Mouse (Mus musculus): ENCODE data around the gene Gm13278. TPM values are rescaled to one million over a fixed set of nuclear protein-coding genes. Genes with fewer than 3 reads are reported as not detected.
A peak's percentile ranks its signal among the peaks of the same experiment; 100 is the strongest.
"Not testable (repeated sequence)": the region's sequence is repeated elsewhere in the genome, so short reads cannot be mapped to it uniquely, and the experiment has no call there.

Gm13278 gene
- total RNA-seq (2021), result not detected in 2 replicates
- long read RNA-seq, result 0 reads

DNA sequence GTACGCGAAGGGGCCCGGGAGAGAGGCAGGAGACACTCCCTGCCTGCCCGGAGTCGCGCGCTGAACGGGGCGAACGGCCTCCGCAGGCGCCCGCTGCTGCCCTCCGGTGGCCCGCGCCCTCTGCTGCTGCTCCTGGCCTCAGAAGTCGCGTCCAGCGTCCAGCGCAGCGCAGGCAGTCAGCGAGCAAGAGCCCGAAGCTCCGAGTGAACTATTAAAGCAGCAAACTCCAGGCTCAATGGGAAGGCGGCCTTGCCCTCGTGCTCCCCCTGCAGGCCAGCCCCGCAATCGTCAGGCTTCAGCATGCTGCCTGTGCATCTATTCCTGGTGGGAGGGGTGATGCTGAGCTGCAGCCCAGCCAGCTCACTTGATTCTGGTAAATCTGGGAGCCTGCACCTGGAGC is at the start of gene Gm13278:
Gm13278 (plus strand) TSS at position 301 of the 400 bp plus-strand sequence.
- DNase-seq, result not testable (repeated sequence)

DNA sequence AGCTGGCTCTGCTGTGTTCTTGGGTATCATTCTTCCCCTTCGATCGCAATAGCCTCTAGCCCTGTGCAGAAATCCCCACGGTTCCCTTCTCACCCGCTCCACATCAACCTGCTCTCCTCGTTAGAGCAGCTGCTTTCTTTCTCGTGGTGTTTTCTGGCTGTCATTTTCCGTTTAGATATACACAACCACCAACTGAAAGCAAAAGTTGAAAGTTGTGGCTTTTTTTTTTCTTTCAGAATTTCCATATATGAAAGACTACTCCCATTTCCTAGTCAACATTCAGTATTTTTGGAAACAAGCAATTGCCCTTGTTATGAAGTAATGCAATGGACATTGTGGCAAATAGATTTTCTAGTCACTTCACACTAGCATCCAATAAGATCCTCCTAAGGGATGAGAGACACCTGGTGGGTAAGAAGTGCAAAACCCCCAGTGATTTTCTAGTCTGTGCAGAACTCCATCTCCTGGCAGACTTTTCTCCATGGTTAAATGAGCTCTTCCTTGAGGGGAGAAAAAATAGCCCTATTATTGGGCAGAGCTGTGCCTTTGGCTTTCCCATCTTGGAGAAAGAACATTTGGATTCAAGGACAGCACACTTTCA is 48.5 kb upstream of the Gm13278 start:
- DNase-seq, result no peak

DNA sequence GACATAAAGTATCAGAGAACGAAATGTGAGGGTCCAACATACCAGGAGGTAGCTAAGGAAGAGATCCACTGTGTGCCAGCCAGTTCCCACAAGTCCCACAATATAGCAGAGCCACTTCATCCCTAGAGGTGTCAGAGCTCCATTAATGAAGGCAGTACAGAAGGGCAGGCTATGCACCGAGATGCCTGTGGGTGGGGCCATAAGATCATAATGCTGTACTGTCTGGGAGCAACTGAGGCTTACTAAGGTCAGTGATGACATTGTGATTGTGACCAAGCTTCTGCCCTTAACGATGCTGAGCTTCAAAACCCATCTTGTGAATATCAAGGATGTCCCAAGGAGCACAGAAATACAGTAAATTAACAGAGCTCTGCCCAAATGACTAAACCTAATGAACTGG is 47.1 kb upstream of the Gm13278 start:
- no peak for DNase-seq

DNA sequence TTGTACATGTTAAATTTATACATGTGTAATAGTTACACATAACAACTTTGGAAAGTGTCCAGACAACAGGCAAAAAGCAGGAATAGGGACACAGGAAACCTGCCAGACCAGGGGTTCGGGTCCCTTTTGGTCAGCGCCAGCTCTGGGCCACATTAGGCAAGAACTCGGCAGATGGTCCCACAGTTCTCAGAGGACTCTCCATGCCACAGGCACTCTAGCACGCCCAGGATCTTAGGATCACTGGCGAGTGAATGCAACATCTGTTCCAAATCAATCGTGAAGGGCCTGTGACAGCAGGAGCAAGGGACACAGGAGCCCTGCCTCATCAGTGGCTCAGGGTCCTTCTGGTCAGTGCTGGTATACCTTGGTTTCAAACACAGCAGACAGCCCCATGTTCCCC is 41.4 kb upstream of the Gm13278 start:
- no peak for DNase-seq

DNA sequence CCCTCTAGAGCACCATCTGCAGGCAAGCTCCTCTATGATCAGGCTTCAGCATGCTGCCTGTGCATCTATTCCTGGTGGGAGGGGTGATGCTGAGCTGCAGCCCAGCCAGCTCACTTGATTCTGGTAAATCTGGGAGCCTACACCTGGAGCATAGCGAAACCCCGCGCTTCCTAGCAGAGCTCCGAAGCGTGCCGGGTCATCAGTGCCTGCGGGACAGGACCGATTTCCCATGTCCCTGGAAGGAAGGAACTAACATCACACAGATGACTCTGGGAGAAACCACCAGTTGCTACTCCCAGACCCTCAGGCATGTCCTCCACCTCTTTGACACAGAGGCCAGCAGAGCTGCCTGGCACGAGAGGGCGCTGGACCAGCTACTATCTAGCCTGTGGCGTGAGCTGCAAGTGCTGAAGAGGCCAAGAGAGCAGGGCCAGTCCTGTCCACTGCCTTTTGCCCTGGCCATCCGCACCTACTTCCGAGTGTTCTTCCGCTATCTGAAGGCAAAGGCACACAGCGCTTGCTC is 36.5 kb upstream of the Gm13278 start, which contains the start of gene Gm13271:
Gm13271 (plus strand) TSS at position 51 of the 523 bp plus-strand sequence.
- DNase-seq, result peak; percentile 27

DNA sequence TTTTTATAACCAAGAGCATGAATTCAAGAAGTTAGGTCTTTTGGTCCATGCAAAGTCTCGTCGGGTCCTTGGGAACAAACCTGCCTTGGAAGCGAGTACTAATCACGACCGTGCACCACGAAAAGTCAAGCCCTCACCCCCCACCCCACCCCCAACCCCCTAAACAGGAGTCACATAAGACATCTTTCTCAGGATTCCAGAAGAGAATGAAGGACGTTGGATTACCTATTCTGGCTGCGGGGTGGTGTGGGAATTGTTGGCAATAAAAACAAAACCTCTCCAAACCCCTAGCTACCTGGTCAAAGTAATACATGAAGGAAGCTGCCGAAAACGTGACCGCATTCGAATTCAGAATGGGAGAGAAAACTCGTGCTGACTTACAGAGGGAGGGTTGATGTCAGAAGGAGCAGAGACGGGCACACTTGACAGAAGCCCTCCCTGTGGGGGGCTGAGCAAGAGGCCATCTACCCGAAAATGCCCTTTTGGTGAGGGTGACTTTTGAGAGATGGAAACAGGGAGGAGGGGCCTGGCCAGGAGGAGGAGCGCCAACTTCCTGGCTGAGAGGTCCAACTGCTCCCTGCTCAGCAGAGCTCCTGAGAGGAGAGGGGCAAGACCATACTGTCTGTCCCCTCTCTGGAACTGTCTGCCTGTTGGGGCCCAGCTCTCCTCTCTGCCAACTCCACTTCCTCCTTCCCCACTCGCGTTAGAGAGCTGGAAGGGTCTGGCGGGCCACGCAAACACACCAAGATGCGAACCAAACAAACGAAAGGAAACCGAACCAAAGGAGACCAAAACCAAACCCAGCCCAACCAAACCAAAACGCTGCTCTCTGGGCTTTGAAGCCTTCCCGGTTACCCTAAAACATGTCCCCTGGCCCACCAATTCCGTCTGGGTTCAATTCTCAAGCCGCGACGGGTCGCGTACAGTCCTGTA is 34.5 kb upstream of the Gm13278 start:
- DNase-seq, result not testable (repeated sequence)

DNA sequence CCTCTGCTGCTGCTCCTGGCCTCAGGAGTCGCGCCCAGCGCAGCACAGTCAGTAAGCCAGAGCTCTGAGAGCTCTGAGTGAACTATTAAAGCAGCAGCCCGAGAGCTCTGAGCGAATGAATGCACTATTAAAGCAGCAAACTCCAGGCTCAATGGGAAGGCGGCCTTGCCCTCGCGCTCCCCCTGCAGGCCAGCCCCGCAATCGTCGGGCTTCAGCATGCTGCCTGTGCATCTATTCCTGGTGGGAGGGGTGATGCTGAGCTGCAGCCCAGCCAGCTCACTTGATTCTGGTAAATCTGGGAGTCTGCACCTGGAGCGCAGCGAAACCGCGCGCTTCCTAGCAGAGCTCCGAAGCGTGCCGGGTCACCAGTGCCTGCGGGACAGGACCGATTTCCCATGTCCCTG is 33.7 kb upstream of the Gm13278 start:
- DNase-seq, result peak; percentile 77

DNA sequence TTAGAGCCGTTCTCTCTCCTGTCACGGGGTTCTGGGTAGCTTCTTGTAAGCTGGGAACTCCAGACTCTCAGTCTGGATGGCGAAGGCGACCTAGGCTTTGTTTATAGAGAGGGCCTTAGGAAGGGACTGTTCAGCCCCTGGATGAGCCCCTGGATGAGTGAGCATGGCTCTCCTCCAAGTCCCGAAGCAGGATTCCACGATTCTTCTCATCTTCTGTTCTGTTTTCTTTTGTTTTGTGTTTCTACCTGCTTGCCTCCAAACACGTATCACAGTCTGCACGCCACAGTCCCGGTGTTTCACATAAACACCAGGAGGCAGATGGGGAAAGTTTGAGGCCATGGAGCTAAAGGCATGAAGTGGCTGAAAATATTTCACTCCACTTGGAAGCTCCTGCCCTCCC is 32.6 kb upstream of the Gm13278 start:
- DNase-seq, result not testable (repeated sequence)

DNA sequence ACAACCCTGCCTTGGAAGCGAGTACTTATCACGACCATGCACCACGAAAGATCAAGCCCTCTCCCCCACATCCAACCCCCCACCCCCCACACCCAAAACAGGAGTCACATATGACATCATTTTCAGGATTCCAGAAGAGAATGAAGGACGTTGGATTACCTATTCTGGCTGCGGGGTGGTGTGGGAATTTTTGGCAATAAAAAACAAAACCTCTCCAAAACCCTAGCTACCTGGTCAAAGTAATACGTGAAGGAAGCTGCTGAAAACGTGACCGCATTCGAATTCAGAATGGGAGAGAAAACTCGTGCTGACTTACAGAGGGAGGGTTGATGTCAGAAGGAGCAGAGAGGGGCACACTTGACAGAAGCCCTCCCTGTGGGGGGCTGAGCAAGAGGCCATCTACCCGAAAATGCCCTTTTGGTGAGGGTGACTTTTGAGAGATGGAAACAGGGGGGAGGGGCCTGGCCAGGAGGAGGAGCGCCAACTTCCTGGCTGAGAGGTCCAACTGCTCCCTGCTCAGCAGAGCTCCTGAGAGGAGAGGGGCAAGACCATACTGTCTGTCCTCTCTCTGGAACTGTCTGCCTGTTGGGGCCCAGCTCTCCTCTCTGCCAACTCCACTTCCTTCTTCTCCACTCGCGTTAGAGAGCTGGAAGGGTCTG is 31.6 kb upstream of the Gm13278 start, which contains the start of gene Gm13283:
Gm13283 (plus strand) TSS at position 510 of the 659 bp plus-strand sequence.
- not testable (repeated sequence) for DNase-seq

DNA sequence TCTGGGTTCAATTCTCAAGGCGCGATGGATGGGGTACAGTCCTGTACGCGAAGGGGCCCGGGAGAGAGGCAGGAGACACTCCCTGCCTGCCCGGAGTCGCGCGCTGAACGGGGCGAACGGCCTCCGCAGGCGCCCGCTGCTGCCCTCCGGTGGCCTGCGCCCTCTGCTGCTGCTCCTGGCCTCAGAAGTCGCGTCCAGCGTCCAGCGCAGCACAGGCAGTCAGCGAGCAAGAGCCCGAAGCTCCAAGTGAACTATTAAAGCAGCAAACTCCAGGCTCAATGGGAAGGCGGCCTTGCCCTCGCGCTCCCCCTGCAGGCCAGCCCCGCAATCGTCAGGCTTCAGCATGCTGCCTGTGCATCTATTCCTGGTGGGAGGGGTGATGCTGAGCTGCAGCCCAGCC is 30.9 kb upstream of the Gm13278 start:
- DNase-seq, result peak; percentile 75

DNA sequence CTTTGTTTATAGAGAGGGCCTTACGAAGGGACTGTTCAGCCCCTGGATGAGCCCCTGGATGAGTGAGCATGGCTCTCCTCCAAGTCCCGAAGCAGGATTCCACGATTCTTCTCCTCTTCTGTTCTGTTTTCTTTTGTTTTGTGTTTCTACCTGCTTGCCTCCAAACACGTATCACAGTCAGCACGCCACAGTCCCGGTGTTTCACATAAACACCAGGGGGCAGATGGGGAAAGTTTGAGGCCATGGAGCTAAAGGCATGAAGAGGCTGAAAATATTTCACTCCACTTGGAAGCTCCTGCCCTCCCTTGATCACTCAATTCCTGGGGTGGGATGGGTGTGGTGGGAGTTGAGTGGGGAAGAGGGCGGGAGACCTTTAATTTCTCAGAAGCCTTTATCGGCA is 29.6 kb upstream of the Gm13278 start:
- peak; percentile 31 for DNase-seq

DNA sequence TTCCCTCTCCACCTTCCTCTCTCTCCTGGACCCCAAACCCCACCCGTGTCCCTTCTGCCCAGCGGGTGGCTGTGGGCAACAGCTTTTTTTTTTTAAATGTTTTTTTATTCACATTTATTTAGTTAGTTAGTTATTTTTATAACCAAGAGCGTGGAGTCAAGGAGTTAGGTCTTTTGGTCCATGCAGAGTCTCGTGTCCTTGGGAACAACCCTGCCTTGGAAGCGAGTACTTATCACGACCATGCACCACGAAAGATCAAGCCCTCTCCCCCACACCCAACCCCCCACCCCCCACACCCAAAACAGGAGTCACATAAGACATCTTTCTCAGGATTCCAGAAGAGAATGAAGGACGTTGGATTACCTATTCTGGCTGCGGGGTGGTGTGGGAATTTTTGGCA is 29.0 kb upstream of the Gm13278 start:
- DNase-seq, result not testable (repeated sequence)

DNA sequence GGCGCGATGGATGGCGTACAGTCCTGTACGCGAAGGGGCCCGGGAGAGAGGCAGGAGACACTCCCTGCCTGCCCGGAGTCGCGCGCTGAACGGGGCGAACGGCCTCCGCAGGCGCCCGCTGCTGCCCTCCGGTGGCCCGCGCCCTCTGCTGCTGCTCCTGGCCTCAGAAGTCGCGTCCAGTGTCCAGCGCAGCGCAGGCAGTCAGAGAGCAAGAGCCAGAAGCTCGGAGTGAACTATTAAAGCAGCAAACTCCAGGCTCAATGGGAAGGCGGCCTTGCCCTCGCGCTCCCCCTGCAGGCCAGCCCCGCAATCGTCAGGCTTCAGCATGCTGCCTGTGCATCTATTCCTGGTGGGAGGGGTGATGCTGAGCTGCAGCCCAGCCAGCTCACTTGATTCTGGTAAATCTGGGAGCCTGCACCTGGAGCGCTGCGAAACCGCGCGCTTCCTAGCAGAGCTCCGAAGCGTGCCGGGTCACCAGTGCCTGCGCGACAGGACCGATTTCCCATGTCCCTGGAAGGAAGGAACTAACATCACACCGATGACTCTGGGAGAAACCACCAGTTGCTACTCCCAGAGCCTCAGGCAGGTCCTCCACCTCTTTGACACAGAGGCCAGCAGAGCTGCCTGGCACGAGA is 27.8 kb upstream of the Gm13278 start:
- DNase-seq, result peak; percentile 50

DNA sequence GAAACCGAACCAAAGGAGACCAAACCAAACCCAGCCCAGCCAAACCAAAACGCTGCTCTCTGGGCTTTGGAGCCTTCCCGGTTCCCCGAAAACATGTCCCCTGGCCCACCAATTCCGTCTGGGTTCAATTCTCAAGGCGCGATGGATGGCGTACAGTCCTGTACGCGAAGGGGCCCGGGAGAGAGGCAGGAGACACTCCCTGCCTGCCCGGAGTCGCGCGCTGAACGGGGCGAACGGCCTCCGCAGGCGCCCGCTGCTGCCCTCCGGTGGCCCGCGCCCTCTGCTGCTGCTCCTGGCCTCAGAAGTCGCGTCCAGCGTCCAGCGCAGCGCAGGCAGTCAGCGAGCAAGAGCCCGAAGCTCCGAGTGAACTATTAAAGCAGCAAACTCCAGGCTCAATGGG is 17.8 kb upstream of the Gm13278 start, which contains the start of gene Gm13290:
Gm13290 (plus strand) TSS at position 301 of the 400 bp plus-strand sequence.
- not testable (repeated sequence) for DNase-seq

DNA sequence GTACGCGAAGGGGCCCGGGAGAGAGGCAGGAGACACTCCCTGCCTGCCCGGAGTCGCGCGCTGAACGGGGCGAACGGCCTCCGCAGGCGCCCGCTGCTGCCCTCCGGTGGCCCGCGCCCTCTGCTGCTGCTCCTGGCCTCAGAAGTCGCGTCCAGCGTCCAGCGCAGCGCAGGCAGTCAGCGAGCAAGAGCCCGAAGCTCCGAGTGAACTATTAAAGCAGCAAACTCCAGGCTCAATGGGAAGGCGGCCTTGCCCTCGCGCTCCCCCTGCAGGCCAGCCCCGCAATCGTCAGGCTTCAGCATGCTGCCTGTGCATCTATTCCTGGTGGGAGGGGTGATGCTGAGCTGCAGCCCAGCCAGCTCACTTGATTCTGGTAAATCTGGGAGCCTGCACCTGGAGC is 14.7 kb upstream of the Gm13278 start, which contains the start of gene Gm13289:
Gm13289 (plus strand) TSS at position 301 of the 400 bp plus-strand sequence.
- DNase-seq, result not testable (repeated sequence)

DNA sequence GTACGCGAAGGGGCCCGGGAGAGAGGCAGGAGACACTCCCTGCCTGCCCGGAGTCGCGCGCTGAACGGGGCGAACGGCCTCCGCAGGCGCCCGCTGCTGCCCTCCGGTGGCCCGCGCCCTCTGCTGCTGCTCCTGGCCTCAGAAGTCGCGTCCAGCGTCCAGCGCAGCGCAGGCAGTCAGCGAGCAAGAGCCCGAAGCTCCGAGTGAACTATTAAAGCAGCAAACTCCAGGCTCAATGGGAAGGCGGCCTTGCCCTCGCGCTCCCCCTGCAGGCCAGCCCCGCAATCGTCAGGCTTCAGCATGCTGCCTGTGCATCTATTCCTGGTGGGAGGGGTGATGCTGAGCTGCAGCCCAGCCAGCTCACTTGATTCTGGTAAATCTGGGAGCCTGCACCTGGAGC is 11.8 kb upstream of the Gm13278 start, which contains the start of gene Gm13272:
Gm13272 (plus strand) TSS at position 301 of the 400 bp plus-strand sequence.
- DNase-seq, result not testable (repeated sequence)

DNA sequence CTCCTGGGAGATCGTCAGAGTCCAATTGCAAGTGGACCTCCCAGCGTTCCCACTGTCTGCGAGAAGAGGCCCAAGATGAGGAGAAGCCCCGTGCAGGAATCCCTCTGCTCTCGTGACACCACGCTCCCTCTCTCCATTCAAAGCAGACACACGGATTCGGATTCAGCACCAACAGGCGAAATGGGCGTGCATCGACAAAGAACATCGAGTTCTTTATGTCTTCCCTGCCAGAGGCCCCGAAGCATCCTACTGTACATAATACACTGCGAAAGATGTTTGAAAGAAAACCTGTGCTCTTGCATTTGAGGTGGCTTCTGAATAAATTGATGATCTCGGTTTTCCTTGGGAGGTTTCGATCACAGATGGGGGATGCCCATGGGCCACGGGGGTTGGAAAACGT is 11.0 kb upstream of the Gm13278 start:
- not testable (repeated sequence) for DNase-seq

DNA sequence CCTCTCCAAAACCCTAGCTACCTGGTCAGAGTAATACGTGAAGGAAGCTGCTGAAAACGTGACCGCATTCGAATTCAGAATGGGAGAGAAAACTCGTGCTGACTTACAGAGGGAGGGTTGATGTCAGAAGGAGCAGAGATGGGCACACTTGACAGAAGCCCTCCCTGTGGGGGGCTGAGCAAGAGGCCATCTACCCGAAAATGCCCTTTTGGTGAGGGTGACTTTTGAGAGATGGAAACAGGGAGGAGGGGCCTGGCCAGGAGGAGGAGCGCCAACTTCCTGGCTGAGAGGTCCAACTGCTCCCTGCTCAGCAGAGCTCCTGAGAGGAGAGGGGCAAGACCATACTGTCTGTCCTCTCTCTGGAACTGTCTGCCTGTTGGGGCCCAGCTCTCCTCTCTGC is 9.5 kb upstream of the Gm13278 start, which contains the start of gene Ifnz:
Ifnz (plus strand) TSS at position 301 of the 400 bp plus-strand sequence.
- not testable (repeated sequence) for DNase-seq

DNA sequence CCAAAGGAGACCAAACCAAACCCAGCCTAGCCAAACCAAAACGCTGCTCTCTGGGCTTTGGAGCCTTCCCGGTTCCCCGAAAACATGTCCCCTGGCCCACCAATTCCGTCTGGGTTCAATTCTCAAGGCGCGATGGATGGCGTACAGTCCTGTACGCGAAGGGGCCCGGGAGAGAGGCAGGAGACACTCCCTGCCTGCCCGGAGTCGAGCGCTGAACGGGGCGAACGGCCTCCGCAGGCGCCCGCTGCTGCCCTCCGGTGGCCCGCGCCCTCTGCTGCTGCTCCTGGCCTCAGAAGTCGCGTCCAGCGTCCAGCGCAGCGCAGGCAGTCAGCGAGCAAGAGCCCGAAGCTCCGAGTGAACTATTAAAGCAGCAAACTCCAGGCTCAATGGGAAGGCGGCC is 9.0 kb upstream of the Gm13278 start:
- peak; percentile 22 for DNase-seq

DNA sequence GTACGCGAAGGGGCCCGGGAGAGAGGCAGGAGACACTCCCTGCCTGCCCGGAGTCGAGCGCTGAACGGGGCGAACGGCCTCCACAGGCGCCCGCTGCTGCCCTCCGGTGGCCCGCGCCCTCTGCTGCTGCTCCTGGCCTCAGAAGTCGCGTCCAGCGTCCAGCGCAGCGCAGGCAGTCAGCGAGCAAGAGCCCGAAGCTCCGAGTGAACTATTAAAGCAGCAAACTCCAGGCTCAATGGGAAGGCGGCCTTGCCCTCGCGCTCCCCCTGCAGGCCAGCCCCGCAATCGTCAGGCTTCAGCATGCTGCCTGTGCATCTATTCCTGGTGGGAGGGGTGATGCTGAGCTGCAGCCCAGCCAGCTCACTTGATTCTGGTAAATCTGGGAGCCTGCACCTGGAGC is 5.9 kb upstream of the Gm13278 start, which contains the start of gene Gm13276:
Gm13276 (plus strand) TSS at position 301 of the 400 bp plus-strand sequence.
- DNase-seq, result not testable (repeated sequence)

DNA sequence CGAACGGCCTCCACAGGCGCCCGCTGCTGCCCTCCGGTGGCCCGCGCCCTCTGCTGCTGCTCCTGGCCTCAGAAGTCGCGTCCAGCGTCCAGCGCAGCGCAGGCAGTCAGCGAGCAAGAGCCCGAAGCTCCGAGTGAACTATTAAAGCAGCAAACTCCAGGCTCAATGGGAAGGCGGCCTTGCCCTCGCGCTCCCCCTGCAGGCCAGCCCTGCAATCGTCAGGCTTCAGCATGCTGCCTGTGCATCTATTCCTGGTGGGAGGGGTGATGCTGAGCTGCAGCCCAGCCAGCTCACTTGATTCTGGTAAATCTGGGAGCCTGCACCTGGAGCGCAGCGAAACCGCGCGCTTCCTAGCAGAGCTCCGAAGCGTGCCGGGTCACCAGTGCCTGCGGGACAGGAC is 2.9 kb upstream of the Gm13278 start, which contains the start of gene Gm13277:
Gm13277 (plus strand) TSS at position 231 of the 400 bp plus-strand sequence.
- DNase-seq, result peak; percentile 60

All from adrenal gland, postnatal 25 days (tissue).